Comparison of ENCODE assay signal across 8 mouse cellular contexts in genomic region chr17:34117421-34118112, GRCm38 (mm10). TPM values are rescaled to one million over a fixed set of nuclear protein-coding genes. Genes with fewer than 3 reads are reported as not detected.
DNase-seq lines count a peak whose midpoint lies in the region; ATAC-seq and TF ChIP-seq lines count a peak whose summit lies in the region.

No protein-coding gene starts in this region.

- H3K79me2 ChIP-seq in CH12.LX (replicated peaks; ENCODE audit: control insufficient read depth, extremely low read depth, insufficient read depth, poor library complexity, severe bottlenecking) = peaks cover 55% of the 10 kb centered on the region

- TF ChIP-seq POLR2A in CH12.LX (IDR thresholded peaks at IDR 0.05; ENCODE audit: low read depth, low read length) = no peak

- dilution Hi-C loops in CH12.LX (cut with MboI; ENCODE audit: extremely low pct_ligation_motif_present, extremely low pct_unique_long_range_greater_than_20kb, low sequenced_read_pairs) = no loop called here

- H3K9me3 ChIP-seq in heart, embryonic 12.5 days (replicated peaks) = no peaks in the 10 kb centered on the region
- H3K9me3 ChIP-seq in CH12.LX (replicated peaks; ENCODE audit: low read length) = no peaks in the 10 kb centered on the region
- H3K9me3 ChIP-seq in erythroblast, embryonic 14.5 days (ENCODE audit: control insufficient read depth, low read length) = no peaks in the 10 kb centered on the region
- no peaks in the 10 kb centered on the region for H3K9me3 ChIP-seq in liver, embryonic 15.5 days (replicated peaks)

- peaks cover 21% of the 10 kb centered on the region for H3K4me1 ChIP-seq in heart, embryonic 12.5 days (replicated peaks)
- peaks cover 9 to 36% of the 10 kb centered on the region in 2 experiments; a peak in 3 of 4 replicates for H3K4me1 ChIP-seq in CH12.LX (ENCODE audit: control insufficient read depth in 1 of 2, insufficient read depth in 2 of 2)
- H3K4me1 ChIP-seq in erythroblast, embryonic 14.5 days (ENCODE audit: control insufficient read depth) = peaks cover 66% of the 10 kb centered on the region
- H3K4me1 ChIP-seq in liver, embryonic 15.5 days (replicated peaks) = peaks cover 48% of the 10 kb centered on the region

- H3K27ac ChIP-seq in heart, embryonic 12.5 days (ENCODE audit: poor library complexity, severe bottlenecking) = peak overlapping the region; percentile 100; the same call in 1 of the 2 replicates
- H3K27ac ChIP-seq in CH12.LX (ENCODE audit: insufficient read depth, low read depth) = peak overlapping the region; percentile 77; the same call in 1 of the 2 replicates
- H3K27ac ChIP-seq in liver, embryonic 15.5 days (replicated peaks) = peak overlapping the region; percentile 76

- no peak for DNase-seq in heart, adult 11 months
- peak; percentile 58 for DNase-seq in CH12.LX (ENCODE audit: extremely low read depth)
- DNase-seq in frontal cortex, postnatal 14 days (ENCODE audit: low spot score in 2 of 2) = no peak
- no peak for DNase-seq in thymus, postnatal 14 days
- DNase-seq in embryo, embryonic 11 days = no peak

- no peak for ATAC-seq in heart, embryonic 12.5 days (ENCODE audit: insufficient number of reproducible peaks, low FRiP score)
- no peak for ATAC-seq in liver, embryonic 15.5 days (ENCODE audit: insufficient read depth)

- in situ Hi-C loops in CH12.LX (cut with MboI; ENCODE audit: low pct_ligation_motif_present, low pct_unique_long_range_greater_than_20kb, low sequenced_read_pairs) = no loop called here

- no peak for TF ChIP-seq RAD21 in CH12.LX (IDR thresholded peaks at IDR 0.05; ENCODE audit: low read depth, low read length)

- peak overlapping the region; percentile 95 for H3K4me2 ChIP-seq in heart, embryonic 12.5 days
- H3K4me2 ChIP-seq in CH12.LX (ENCODE audit: insufficient read depth, low read depth, poor library complexity, severe bottlenecking) = peak overlapping the region; percentile 93
- peak overlapping the region; percentile 99 for H3K4me2 ChIP-seq in liver, embryonic 15.5 days

- no peak for TF ChIP-seq CTCF in CH12.LX (conservative IDR thresholded peaks at IDR 0.05 in 1 of 2, IDR thresholded peaks at IDR 0.05 in 1 of 2; ENCODE audit: low read depth in 2 of 2, low read length in 2 of 2)

- peak overlapping the region; percentile 98 for H3K4me3 ChIP-seq in heart, embryonic 12.5 days
- H3K4me3 ChIP-seq in CH12.LX (replicated peaks in 1 of 3; ENCODE audit: low read depth in 2 of 3, low read length in 2 of 3, poor library complexity in 1 of 3) = peak overlapping the region; percentile 88 to 100 (median 100)
- H3K4me3 ChIP-seq in erythroblast, embryonic 14.5 days (replicated peaks) = peak overlapping the region; percentile 100
- peak overlapping the region; percentile 94 for H3K4me3 ChIP-seq in liver, embryonic 15.5 days (replicated peaks)

- H3K27me3 ChIP-seq in heart, embryonic 12.5 days (replicated peaks) = no peaks in the 10 kb centered on the region
- H3K27me3 ChIP-seq in CH12.LX (replicated peaks) = no peaks in the 10 kb centered on the region
- H3K27me3 ChIP-seq in erythroblast, embryonic 14.5 days (ENCODE audit: control insufficient read depth) = no peaks in the 10 kb centered on the region
- H3K27me3 ChIP-seq in liver, embryonic 15.5 days = no peaks in the 10 kb centered on the region

- no peak for TF ChIP-seq EP300 in CH12.LX (IDR thresholded peaks at IDR 0.05; ENCODE audit: low read length)

- 2% methylated on average over 5 of the region's 5 CpGs for WGBS in heart, embryonic 12.5 days
- 1% methylated on average over 5 of the region's 5 CpGs for WGBS in liver, embryonic 15.5 days (ENCODE audit: insufficient replicate concordance)

- peak overlapping the region; percentile 95 for H3K9ac ChIP-seq in heart, embryonic 12.5 days
- H3K9ac ChIP-seq in CH12.LX (ENCODE audit: insufficient read depth, low read depth) = peak overlapping the region; percentile 97
- H3K9ac ChIP-seq in liver, embryonic 15.5 days = peak overlapping the region; percentile 93

- H3K36me3 ChIP-seq in heart, embryonic 12.5 days = peaks cover 63% of the 10 kb centered on the region
- H3K36me3 ChIP-seq in CH12.LX (replicated peaks in 1 of 2; ENCODE audit: control insufficient read depth in 1 of 2, insufficient read depth in 1 of 2, low read length in 1 of 2) = peaks cover 61 to 68% of the 10 kb centered on the region in 2 experiments
- H3K36me3 ChIP-seq in erythroblast, embryonic 14.5 days (ENCODE audit: control insufficient read depth) = peaks cover 64% of the 10 kb centered on the region
- peaks cover 63% of the 10 kb centered on the region for H3K36me3 ChIP-seq in liver, embryonic 15.5 days (replicated peaks)

TF ChIP-seq in CH12.LX, 34 proteins besides CTCF, POLR2A, EP300 and RAD21:
- TF ChIP-seq ETS1 (conservative IDR thresholded peaks at IDR 0.05; ENCODE audit: low read depth, low read length) (peak; percentile 30), ZMIZ1 (IDR thresholded peaks at IDR 0.05; ENCODE audit: low read depth, low read length) (0 out of 2 replicates have a peak, but pooled peaks have one; percentile 26), TBP (conservative IDR thresholded peaks at IDR 0.05; ENCODE audit: low read depth, low read length) (0 out of 2 replicates have a peak, but pooled peaks have one; percentile 16), MXI1 (IDR thresholded peaks at IDR 0.05; ENCODE audit: low read depth, low read length) (no peak; the same call in 1 of the 2 replicates), SIN3A (IDR thresholded peaks at IDR 0.05; ENCODE audit: low read length) (peak; percentile 87)

RNA-seq across cellular contexts. Expression of gene H2-DMa, which starts 1.8 kb away (rescaled TPM):
- 3.9 and 7.8 TPM in 2 replicates for polyA plus RNA-seq in heart, embryonic 12.5 days (2016; fragmentation: Nextera tagmentation; extraction: Ambion mirVana)
- total RNA-seq in CH12.LX (2012; rRNA removed) (67.7 and 77.4 TPM in 2 replicates), CH12.LX (2014; rRNA removed) (114 and 119 TPM in 2 replicates)
- polyA plus RNA-seq in CH12.LX (2012; ENCODE audit: insufficient read length, low read depth) = 82.5 and 112 TPM in 2 replicates
- polyA plus RNA-seq in erythroblast, embryonic 14.5 days (2012) = 0.46 and 1.0 TPM in 2 replicates
- 6.4 TPM in 2 replicates for polyA plus RNA-seq in liver, embryonic 15.5 days (2015; fragmentation: Nextera tagmentation; extraction: Ambion mirVana)

RNA-seq across cellular contexts. Expression of gene Brd2, which starts 4.9 kb away (rescaled TPM):
- polyA plus RNA-seq in heart, embryonic 12.5 days (2016; fragmentation: Nextera tagmentation; extraction: Ambion mirVana) = 89.4 and 90.6 TPM in 2 replicates
- 101 and 125 TPM in 2 replicates for total RNA-seq in CH12.LX (2012; rRNA removed)
- total RNA-seq in CH12.LX (2014; rRNA removed) = 137 and 141 TPM in 2 replicates
- 247 and 252 TPM in 2 replicates for polyA plus RNA-seq in CH12.LX (2012; ENCODE audit: insufficient read length, low read depth)
- polyA plus RNA-seq in erythroblast, embryonic 14.5 days (2012) = 28.3 and 30.4 TPM in 2 replicates
- 37.8 and 40.1 TPM in 2 replicates for polyA plus RNA-seq in liver, embryonic 15.5 days (2015; fragmentation: Nextera tagmentation; extraction: Ambion mirVana)

RNA-seq across cellular contexts. Expression of gene H2-Oa, which starts 25.4 kb away (rescaled TPM):
- polyA plus RNA-seq in heart, embryonic 12.5 days (2016; fragmentation: Nextera tagmentation; extraction: Ambion mirVana) = 0.26 and 0.37 TPM in 2 replicates
- total RNA-seq in CH12.LX (2012; rRNA removed) (16.1 and 21.5 TPM in 2 replicates), CH12.LX (2014; rRNA removed) (32.8 and 42.7 TPM in 2 replicates)
- 30.5 and 40.4 TPM in 2 replicates for polyA plus RNA-seq in CH12.LX (2012; ENCODE audit: insufficient read length, low read depth)
- polyA plus RNA-seq in erythroblast, embryonic 14.5 days (2012) = 0.04 and 0.14 TPM in 2 replicates
- 0.17 and 0.40 TPM in 2 replicates for polyA plus RNA-seq in liver, embryonic 15.5 days (2015; fragmentation: Nextera tagmentation; extraction: Ambion mirVana)

RNA-seq across cellular contexts. Expression of gene H2-DMb2, which starts 25.5 kb away (rescaled TPM):
- 0.21 TPM in 1 of 2 replicates, not detected in the other for polyA plus RNA-seq in heart, embryonic 12.5 days (2016; fragmentation: Nextera tagmentation; extraction: Ambion mirVana)
- 107 and 135 TPM in 2 replicates for total RNA-seq in CH12.LX (2012; rRNA removed)
- total RNA-seq in CH12.LX (2014; rRNA removed) = 173 and 199 TPM in 2 replicates
- polyA plus RNA-seq in CH12.LX (2012; ENCODE audit: insufficient read length, low read depth) = 161 and 175 TPM in 2 replicates
- polyA plus RNA-seq in erythroblast, embryonic 14.5 days (2012) = not detected in 2 replicates
- 0.54 and 1.0 TPM in 2 replicates for polyA plus RNA-seq in liver, embryonic 15.5 days (2015; fragmentation: Nextera tagmentation; extraction: Ambion mirVana)

RNA-seq across cellular contexts. Expression of gene H2-DMb1, which starts 35.3 kb away (rescaled TPM):
- 0.33 and 0.41 TPM in 2 replicates for polyA plus RNA-seq in heart, embryonic 12.5 days (2016; fragmentation: Nextera tagmentation; extraction: Ambion mirVana)
- total RNA-seq in CH12.LX (2012; rRNA removed) = 60.7 and 67.0 TPM in 2 replicates
- 77.4 and 102 TPM in 2 replicates for total RNA-seq in CH12.LX (2014; rRNA removed)
- polyA plus RNA-seq in CH12.LX (2012; ENCODE audit: insufficient read length, low read depth) = 147 and 149 TPM in 2 replicates
- not detected in 2 replicates for polyA plus RNA-seq in erythroblast, embryonic 14.5 days (2012)
- 1.6 and 1.7 TPM in 2 replicates for polyA plus RNA-seq in liver, embryonic 15.5 days (2015; fragmentation: Nextera tagmentation; extraction: Ambion mirVana)

Comparison
In these comparisons a context has a peak if more than half of its experiments do, and no peak if none do; other contexts are left out.
1. RNA of gene H2-Oa, which starts 25.4 kb away (polyA plus RNA-seq): 30.5 to 40.4 TPM in CH12.LX; 0.17 to 0.40 TPM in liver, embryonic 15.5 days, 0.26 to 0.37 TPM in heart, embryonic 12.5 days and 0.04 to 0.14 TPM in erythroblast, embryonic 14.5 days; every median in the first group is over 10 times any median in the second.
2. Peak in every context shown above with its lines, with median percentiles within 50 percentile points of each other: H3K27ac ChIP-seq, H3K4me2 ChIP-seq, H3K4me3 ChIP-seq and H3K9ac ChIP-seq.